Mouse (Mus musculus) urinary bladder, postnatal 36 days (tissue): Measurements from ENCODE around the gene Erf.
"Not testable (repeated sequence)": the region's sequence is repeated elsewhere in the genome, so short reads cannot be mapped to it uniquely, and the experiment has no call there.

Experiments used
- DNase-seq, 2 experiments: peaks; one replicate each; pipeline ENCODE4 v3.0.0; 2022; ENCODE audit warnings: low spot score in 2 of 2, mixed read lengths in 1 of 2

The Erf gene

GRCm38 (mm10) chr7:25267751-25268463 lies 17.3 kb upstream of the Erf start:
- peak; percentile 97 to 99 for DNase-seq

- DNase-seq: peak; percentile 98
Observed at GRCm38 (mm10) chr7:25267301-25267750, 16.8 kb upstream of the Erf start, which contains the start of gene Cic. Gene Cic, plus strand, starts transcription at chr7:25267704.

GRCm38 (mm10) chr7:25266180-25266962 lies 15.8 kb upstream of the Erf start:
- DNase-seq: no peak

GRCm38 (mm10) chr7:25265743-25266142 lies 15.2 kb upstream of the Erf start:
- not testable (repeated sequence) for DNase-seq

GRCm38 (mm10) chr7:25263968-25264870 lies 13.7 kb upstream of the Erf start:
- no peak for DNase-seq

GRCm38 (mm10) chr7:25261896-25262295 lies 11.3 kb upstream of the Erf start:
- no peak for DNase-seq

GRCm38 (mm10) chr7:25251822-25252221 lies 1.3 kb upstream of the Erf start:
- no peak for DNase-seq

- DNase-seq: peak in 1 of 2 experiments; percentile 55
Observed at GRCm38 (mm10) chr7:25251071-25251791, 670 bp upstream of the Erf start.

- DNase-seq: peak; percentile 69 to 80
Observed at GRCm38 (mm10) chr7:25249314-25250140, 1.0 kb downstream of the Erf start.

- peak in 1 of 2 experiments; percentile 54 for DNase-seq
Observed at GRCm38 (mm10) chr7:25248846-25249313, 1.7 kb downstream of the Erf start.

- DNase-seq: no peak
Observed at GRCm38 (mm10) chr7:25248018-25248647, 2.4 kb downstream of the Erf start.

GRCm38 (mm10) chr7:25247498-25247897 lies 3.1 kb downstream of the Erf start:
- DNase-seq: no peak

GRCm38 (mm10) chr7:25246759-25247137 lies 3.8 kb downstream of the Erf start:
- no peak for DNase-seq

GRCm38 (mm10) chr7:25246079-25246758 lies 4.3 kb downstream of the Erf start:
- no peak for DNase-seq

GRCm38 (mm10) chr7:25244562-25245369 lies 5.8 kb downstream of the Erf start:
- DNase-seq: no peak

- DNase-seq: no peak
Observed at GRCm38 (mm10) chr7:25243361-25243760, 7.2 kb downstream of the Erf start.

- peak in 1 of 2 experiments; percentile 57 for DNase-seq
Observed at GRCm38 (mm10) chr7:25241062-25241461, 9.5 kb downstream of the Erf start.

GRCm38 (mm10) chr7:25240631-25241030 lies 9.9 kb downstream of the Erf start:
- no peak for DNase-seq
